Comparison of ENCODE assay signal across 13 mouse cellular contexts in the genomic region with DNA sequence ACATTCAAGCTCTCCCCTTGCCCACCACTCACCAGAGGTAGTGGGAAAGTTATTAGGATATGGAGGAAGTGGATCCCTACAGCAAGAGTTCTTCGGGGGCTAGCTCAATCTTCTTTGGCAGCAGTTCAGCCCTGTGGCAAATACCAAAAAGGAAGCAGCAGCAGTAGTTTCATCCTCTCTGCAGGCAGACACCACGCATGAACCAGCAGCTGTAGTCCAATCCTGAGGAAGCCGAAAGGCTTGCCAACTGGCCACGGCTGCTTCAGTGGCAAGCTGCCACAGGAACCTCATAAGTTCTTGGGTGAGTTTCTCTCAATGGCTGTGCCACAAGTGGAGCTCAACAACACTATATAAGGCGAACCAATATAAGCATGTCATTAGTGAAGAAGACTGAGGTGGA. TPM values are rescaled to one million over a fixed set of nuclear protein-coding genes. Genes with fewer than 3 reads are reported as not detected.
"Had no signal": no experiment of that assay in that cellular context is flagged by ENCODE, and none has a peak within 500 bp of the region (broad histone marks: within the 10 kb centered on the region; RNA-seq: fewer than 3 reads in every experiment).

No protein-coding gene starts in this region.

- DNase-seq: lung, adult 18-20 months; lung, embryonic 14.5 days; lung, postnatal 10 days; lung, postnatal 4 days; midbrain, embryonic 14.5 days; right cerebral cortex, postnatal 14 days; thymus, adult 18-20 months; thymus, postnatal 14 days; thymus, postnatal 36 days had no signal

- H3K27ac ChIP-seq: midbrain, embryonic 10.5 days; midbrain, embryonic 12.5 days; neural tube, embryonic 12.5 days had no signal

- H3K9me3 ChIP-seq: midbrain, embryonic 10.5 days; midbrain, embryonic 12.5 days; neural tube, embryonic 12.5 days had no signal

- H3K4me3 ChIP-seq: midbrain, embryonic 10.5 days; midbrain, embryonic 12.5 days; neural tube, embryonic 12.5 days had no signal

- H3K9ac ChIP-seq: lung, embryonic 14.5 days; midbrain, embryonic 12.5 days; neural tube, embryonic 12.5 days had no signal

- H3K4me2 ChIP-seq: lung, embryonic 14.5 days; midbrain, embryonic 12.5 days; neural tube, embryonic 12.5 days had no signal

RNA-seq across cellular contexts. Expression of a gene that starts 5.8 kb away (rescaled TPM):
- total RNA-seq: neutrophil, adult 5-6 weeks had no signal
